Mouse (Mus musculus) urinary bladder, postnatal 4 days (tissue): ENCODE results near the gene Ube2h.

Experiments
- DNase-seq, 2 experiments: peaks; one replicate each; pipeline ENCODE4 v3.0.0; 2021 to 2022; ENCODE audit warnings: low spot score in 2 of 2

Ube2h gene

GRCm38 (mm10) chr6:30299683-30300082 lies 4.7 kb downstream of the Ube2h start:
- DNase-seq = no peak

DNA sequence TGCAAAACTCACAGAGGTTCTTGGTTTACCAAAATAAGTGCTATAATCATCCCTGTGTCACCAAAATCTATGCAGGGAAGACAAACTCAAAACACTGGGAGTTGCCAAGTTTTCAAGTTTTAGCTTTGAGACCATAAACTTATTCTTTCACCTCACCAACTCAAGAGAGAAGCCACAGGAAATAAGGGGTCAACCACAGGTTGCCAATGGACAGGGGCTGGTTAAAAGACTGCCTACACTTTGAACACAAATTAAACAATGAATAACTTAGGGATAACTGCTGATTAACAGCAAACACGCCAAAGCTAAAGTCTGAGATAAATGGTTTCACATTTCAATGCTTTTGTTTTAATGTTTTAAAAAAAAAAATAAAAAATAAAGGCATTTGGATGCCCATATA lies 5.2 kb downstream of the Ube2h start:
- DNase-seq = no peak

- no peak for DNase-seq
Observed at GRCm38 (mm10) chr6:30292579-30292978, 11.8 kb downstream of the Ube2h start.

DNA sequence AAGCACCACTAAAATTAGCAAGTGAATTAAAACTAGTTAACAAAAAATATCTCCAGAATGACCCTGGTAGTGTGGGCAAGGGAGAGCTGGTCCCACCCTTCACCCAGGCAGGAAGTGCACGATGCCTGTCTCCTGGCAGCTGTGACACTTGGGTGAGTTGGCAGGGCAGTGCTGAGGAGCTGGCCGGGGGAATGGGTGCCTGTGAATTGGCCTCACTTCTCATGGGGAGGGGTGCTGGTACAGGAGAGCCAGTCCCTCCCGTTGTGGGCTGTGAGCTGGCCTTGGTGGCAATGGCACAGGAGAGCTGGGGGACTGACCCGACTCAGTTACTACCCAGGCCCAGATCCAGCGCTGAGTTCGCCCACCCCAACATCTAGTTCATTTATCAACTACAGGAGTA lies 16.4 kb downstream of the Ube2h start:
- DNase-seq = no peak

DNA sequence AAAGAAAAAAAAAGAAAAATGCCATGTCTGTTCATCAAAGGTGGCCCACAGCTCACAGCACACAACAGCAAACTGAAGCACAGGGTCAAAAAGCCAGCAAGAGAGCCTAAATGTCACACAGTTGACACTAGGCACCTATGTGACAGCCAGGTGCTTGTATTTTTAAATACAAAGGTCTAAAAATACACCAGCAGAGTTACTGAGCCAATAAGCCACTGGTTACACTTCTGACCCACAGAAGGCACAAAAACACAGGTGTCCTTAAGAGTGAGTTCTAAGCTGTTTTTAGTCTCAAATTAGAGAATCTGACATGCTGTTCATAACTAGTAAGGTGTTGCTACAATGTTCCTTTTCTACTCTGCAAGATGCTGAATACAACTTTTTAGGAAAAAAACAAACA lies 17.7 kb downstream of the Ube2h start:
- no peak for DNase-seq

DNA sequence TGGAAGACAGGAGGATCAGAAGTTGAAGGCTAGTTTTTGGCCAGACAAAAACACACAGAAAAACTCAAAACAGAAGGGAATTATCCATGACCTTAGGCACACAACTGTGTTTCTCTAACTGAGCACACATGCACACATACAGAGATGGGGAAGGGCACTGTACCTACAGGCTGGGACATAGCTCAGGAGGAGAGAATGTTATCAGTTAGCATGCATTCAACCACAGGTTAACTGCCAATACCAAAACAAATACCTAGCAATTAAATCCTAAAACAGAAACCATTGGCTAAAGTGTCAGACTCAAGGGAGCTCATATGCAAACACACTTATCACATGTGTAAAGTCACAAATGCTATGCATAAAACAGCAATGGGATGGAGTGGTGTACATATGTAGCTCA lies 20.2 kb downstream of the Ube2h start:
- DNase-seq = no peak

- no peak for DNase-seq
Observed at GRCm38 (mm10) chr6:30282361-30282760, 22.0 kb downstream of the Ube2h start.

DNA sequence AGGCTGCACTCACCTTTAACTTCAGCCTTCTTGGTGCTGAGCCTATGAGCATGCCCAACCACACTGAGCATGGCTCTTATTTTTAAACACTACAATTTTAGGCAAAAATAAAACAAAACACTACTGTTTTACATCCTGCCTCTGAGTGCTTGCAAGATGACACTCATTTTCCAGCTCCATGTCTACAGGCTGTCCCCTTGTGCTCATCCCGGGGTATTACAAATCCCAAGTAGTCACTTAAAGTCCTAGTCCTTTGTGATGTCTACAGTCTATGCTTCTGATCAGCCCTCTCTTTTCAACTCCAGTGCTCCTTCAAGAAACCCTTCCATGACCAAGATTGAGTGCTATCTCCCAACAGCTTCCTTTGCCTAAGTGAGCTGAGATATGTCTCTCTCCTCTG lies 26.0 kb downstream of the Ube2h start:
- no peak for DNase-seq

- no peak for DNase-seq
Observed at GRCm38 (mm10) chr6:30276882-30277281, 27.5 kb downstream of the Ube2h start.

DNA sequence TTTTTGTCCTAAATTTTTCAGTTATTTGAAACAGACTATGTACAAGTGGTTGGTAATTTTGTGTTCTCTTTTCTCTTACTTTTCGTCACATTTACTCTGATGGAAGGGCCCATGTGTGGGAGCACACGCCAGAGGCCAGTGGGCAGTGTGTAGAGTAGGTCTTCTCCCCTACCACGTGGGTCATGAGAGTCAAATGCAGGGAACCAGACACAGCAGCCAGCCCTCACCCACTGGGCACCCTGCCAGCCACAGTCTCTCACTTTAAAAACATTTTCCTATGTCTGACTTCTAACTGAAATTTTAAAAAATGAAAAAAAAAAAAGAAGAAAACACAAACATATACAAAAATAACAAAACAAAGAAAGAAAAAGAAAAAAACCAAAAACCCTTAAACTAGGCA lies 28.0 kb downstream of the Ube2h start:
- no peak for DNase-seq

DNA sequence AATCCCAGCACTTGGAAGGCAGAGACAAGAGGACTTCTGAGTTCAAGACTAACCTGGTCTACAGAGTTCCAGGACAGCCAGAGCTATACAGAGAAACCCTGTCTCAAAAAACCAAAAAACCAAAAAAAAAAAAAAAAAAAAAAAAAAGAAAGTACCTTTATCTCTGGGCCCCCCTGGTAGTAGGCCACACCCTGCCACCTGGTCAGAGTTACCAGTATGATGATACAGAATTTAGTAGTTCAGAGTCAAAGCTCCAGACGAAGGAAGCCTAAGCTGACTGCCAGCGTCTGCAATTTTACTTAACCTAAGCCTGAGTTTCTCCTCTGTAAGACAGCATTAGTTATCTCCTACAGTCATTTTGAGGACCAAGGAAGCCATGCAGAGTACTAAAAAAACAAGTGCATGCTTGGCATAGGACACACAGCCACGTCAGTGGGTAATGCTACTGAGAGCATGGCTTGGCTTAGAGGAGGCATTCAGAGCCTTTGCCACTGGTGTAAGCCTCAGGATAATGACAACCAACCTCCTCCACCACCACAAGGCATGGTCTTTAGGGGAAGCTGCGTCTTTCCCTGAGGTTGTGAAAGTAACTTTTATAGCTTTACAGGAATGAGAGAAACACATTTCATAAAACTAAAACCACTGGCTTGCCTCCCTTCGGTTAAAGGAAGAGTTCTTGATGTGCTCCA lies 29.0 kb downstream of the Ube2h start:
- DNase-seq = no peak

DNA sequence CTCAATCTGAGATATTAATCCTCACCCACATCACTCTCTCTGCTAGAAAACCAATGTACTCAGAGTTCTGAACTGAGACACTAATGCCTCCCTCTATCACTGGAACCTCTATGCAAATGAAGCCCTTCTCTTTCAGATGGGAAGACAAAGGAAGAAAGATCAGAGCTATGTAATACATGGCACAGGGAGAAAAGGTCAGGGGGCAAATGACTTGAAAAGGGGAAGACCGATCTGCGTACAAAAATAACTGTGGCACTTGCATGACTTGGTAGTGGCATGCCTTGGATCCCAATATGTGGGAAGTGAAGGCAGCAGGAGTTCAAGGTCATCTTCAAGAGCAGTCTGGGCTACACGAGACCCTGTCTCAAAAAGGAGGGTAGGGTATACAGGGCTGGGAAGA lies 31.4 kb downstream of the Ube2h start:
- DNase-seq = no peak

GRCm38 (mm10) chr6:30272338-30272905 lies 31.9 kb downstream of the Ube2h start:
- DNase-seq = no peak

DNA sequence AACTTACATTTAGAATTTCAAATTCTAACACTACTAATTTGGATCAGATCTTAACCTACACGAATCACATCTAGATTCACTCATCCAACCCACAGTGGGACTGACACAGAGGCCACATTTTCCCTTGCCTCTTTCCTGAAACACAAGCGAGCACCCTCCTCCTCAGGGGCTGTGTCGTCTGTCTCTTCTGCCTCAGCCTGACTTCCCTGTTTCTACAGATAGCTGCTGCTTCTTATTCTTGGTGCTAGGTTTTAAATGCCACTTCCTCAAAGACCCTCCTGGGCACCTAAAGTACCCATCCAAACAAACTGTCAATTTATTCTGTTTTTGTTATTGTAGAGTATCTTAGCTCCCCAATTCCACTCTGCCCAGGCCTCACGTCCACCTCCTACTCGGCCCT lies 34.5 kb downstream of the Ube2h start:
- no peak for DNase-seq

DNA sequence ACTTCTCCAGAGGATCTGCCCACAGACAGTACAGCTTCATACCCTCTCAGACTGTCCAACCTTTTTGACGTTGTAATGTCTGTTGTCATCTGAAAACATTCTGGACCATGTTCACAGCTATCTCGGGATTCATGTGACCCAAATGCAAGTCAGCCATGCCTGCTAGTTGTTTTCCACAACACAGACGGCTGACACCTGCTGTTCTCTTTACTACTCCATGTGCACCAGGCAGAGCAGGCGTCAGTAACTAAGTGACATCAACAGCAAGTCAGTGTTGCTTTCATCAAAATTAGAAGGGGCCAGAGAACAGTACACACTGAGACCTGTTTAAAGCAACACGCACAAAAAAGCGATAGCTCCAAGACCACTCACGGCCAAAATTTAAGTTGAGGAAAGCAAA lies 36.9 kb downstream of the Ube2h start:
- no peak for DNase-seq

DNA sequence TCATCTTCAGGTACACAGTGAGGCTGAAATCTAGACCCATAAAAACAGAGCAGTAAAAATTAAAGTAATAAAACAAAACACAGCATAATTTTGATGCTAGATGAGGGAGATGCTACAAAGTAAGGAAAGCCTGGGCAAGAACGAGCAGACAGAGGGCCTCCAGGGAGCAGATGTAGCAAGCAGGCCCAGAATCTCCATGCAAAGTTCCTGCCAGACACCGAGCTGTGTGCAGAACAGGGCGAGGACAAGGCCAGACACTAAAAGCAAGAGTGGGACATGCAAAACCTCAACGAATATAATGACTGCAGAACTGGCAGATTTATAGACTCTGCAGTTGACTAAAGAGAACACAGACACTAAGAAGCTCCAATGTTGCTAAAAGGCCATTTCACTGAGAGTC lies 38.9 kb downstream of the Ube2h start:
- no peak for DNase-seq

GRCm38 (mm10) chr6:30263053-30263452 lies 41.3 kb downstream of the Ube2h start:
- no peak for DNase-seq

DNA sequence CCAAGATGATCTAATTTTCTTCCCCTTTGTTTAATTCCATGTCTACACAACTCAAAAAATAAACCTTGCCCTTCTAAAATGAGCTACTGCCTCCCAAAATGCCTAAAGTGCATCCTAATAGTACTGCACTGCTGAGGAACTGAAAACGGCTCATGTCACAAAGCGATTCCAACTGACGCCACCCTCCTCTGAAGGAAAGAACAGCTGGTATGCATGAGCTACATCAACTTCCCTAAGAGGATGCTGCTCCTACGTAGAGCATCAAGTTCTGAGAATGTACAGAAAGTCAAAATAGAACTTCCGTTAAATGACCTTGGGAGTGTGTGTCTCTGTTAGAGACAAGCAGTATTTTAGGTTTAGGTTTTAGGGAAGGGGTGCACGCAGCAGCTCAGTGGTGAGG lies 45.1 kb downstream of the Ube2h start:
- no peak for DNase-seq

DNA sequence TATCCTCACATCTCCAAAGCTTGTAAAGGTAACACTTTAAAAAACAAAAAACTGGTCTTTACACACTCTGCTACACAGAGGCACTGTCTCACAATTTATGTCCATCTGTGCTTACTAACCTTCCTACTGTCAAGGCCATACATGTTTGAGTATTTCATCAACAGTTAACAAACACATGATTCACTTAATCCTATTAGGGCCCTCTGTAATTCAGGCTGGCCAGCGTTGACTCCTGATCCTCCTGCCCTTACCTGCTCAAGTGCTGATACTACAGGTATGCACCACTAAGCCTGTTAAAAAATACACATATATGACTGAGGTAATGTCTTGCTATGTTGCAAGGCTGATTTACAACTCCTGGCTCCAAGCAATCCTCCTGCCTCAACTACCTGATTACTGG lies 46.4 kb downstream of the Ube2h start:
- no peak for DNase-seq

GRCm38 (mm10) chr6:30255846-30256245 lies 48.5 kb downstream of the Ube2h start:
- no peak for DNase-seq

GRCm38 (mm10) chr6:30252271-30253010 lies 51.9 kb downstream of the Ube2h start:
- DNase-seq = no peak

- no peak for DNase-seq
Observed at GRCm38 (mm10) chr6:30248708-30249107, 55.6 kb downstream of the Ube2h start.

DNA sequence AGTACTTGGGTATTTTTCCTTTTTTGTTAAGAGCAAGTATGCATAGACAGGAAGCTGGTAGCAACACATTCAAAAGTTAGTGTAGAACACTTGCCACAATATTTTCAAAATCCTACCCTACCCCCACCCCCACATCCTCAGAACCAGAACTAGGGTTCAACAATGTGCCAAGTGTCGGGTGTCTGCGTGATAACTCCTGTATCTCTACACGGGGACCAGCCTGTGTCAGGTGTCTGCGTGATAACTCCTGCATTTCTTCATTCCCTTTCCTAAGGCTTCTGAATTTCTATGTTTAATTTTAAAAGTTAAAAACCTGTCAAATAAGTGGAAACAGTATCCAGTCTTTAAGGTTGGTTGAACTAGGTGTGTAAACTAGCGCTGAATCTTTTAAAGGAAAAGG lies 58.4 kb downstream of the Ube2h start:
- DNase-seq = no peak
